Mouse (Mus musculus): ENCODE measurements around the gene Hoxd13. TPM values are rescaled to one million over a fixed set of nuclear protein-coding genes. Genes with fewer than 3 reads are reported as not detected.

Hoxd13 gene
- total and polyA plus RNA-seq, 2 experiments from 2014 or later, result not detected

DNA sequence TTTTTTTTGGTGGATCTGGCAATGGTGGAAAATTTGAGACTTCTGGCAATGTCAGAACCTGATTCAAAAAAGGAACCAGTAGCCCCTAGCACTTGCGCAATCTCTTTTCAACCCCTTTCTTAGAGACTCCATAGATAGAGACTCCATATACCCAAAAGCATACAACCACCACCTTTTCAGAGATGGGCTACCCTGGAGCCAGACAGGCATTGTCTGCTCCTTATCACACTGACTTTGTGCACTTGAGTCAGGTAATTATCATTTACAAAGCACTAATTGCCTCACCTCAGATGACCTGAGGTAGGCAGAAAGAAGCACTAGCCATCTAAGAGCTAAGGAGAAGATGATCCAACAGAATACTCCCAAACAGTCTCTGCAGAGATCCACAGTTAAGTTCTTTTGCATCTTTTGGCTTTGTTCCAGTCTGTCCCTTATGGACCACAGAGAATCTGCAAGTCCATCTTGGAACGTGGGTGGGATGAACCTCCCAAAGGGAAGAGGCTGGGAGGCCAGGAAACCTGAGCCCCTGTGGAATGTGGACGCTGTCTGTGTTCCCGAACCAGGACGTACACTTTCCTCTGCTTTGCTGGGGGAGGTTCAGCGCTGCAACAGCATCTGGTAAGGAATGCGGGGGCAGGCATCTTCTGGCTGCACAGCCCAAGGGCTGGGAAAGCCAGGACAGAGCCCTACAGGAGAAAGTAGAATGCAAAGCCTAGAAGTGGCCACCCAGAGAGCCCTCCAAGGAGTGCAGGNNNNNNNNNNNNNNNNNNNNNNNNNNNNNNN is 20.8 kb upstream of the Hoxd13 start:
- ATAC-seq (ENCODE audit: low FRiP score), result no peak
- DNase-seq (ENCODE audit: low spot score), result no peak
- Histone ChIP-seq H3K9ac (replicated peaks; ENCODE audit: low read length, poor library complexity, severe bottlenecking) (no peak overlapping the region), H3K4me2 (ENCODE audit: low read depth, low read length, poor library complexity, severe bottlenecking) (no peak overlapping the region), H3K4me3 (ENCODE audit: low read depth, low read length) (no peak overlapping the region), H3K36me3 (ENCODE audit: insufficient read depth, low read length) (no peaks in the 10 kb centered on the region), H3K27me3 (ENCODE audit: insufficient read depth, low read length) (peaks cover 82% of the 10 kb centered on the region), H3K4me1 (ENCODE audit: insufficient read depth, low read length) (no peaks in the 10 kb centered on the region), H3K9me3 (ENCODE audit: low read length) (no peaks in the 10 kb centered on the region), H3K27ac (ENCODE audit: low read depth, low read length) (no peak overlapping the region)
- WGBS, result 12% methylated on average over 7 of the region's 7 CpGs
- TF ChIP-seq CTCF (IDR thresholded peaks at IDR 0.05), result no peak

DNA sequence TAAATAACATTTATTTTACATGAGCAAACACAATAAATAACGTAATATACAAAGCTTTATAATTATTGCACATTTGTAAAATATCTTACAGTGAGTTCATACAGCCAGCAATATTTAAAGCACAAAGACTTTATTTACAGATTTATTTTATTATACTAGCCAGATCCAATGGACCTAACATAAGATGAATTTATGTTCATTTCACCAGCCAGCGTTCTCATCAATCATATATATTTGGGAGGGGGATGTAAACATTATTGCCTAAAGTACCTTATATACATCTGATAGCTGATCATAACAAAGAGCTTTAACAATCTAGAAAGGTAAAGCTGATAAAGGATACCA is 15.1 kb upstream of the Hoxd13 start:
- Histone ChIP-seq H3K4me3 (ENCODE audit: low read depth, low read length) (no peak overlapping the region), H3K4me2 (ENCODE audit: low read depth, low read length, poor library complexity, severe bottlenecking) (no peak overlapping the region), H3K9ac (replicated peaks; ENCODE audit: low read length, poor library complexity, severe bottlenecking) (no peak overlapping the region), H3K27ac (ENCODE audit: low read depth, low read length) (no peak overlapping the region), H3K27me3 (ENCODE audit: insufficient read depth, low read length) (peaks cover 69% of the 10 kb centered on the region), H3K9me3 (ENCODE audit: low read length) (no peaks in the 10 kb centered on the region), H3K36me3 (ENCODE audit: insufficient read depth, low read length) (no peaks in the 10 kb centered on the region), H3K4me1 (ENCODE audit: insufficient read depth, low read length) (no peaks in the 10 kb centered on the region)
- DNase-seq (ENCODE audit: low spot score) (no peak), ATAC-seq (ENCODE audit: low FRiP score) (no peak)
- TF ChIP-seq CTCF (IDR thresholded peaks at IDR 0.05), result no peak
- 44% methylated on average over 2 of the region's 2 CpGs for WGBS

DNA sequence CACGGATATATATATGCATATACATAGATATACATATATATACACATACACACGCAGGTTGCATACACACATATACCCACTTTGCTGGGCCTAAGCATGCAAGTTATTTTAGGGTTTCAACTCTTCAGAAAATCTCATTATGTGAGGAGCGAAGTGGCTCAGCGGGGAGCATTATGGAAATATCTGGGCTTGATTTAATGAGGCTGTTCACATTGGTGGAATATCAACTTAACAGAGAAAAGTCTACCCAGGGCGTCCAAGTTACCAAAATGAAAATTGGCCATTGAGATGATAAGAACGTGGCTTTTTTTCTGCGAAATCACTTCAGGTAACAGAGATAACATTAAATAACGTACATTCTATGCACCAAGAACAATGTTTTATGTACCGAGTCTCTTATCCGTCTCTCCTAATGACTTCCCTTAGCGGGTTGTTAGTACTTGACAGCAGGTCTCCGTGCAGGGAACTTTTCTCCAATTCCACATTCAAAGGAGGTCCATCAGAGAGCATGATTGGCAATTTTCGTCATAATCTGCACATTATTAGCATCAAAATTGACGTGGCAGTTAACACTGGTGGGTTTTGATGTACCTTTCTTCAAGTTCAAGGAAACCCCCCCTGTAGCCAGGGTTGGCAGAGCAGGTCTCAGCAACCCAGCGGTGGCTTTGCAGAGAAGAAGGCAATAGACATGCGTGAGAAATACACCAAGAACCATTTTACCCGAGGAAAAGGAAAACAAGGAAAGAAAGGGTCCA is 14.2 kb upstream of the Hoxd13 start:
- WGBS, result 12% methylated on average over 17 of the region's 17 CpGs
- no peak for TF ChIP-seq CTCF (IDR thresholded peaks at IDR 0.05)
- Histone ChIP-seq H3K9me3 (ENCODE audit: low read length) (no peaks in the 10 kb centered on the region), H3K36me3 (ENCODE audit: insufficient read depth, low read length) (no peaks in the 10 kb centered on the region), H3K4me2 (ENCODE audit: low read depth, low read length, poor library complexity, severe bottlenecking) (no peak overlapping the region), H3K4me3 (ENCODE audit: low read depth, low read length) (no peak overlapping the region), H3K9ac (replicated peaks; ENCODE audit: low read length, poor library complexity, severe bottlenecking) (no peak overlapping the region), H3K27me3 (ENCODE audit: insufficient read depth, low read length) (peaks cover 68% of the 10 kb centered on the region), H3K27ac (ENCODE audit: low read depth, low read length) (no peak overlapping the region), H3K4me1 (ENCODE audit: insufficient read depth, low read length) (no peaks in the 10 kb centered on the region)
- ATAC-seq (ENCODE audit: low FRiP score) (no peak), DNase-seq (ENCODE audit: low spot score) (no peak)

DNA sequence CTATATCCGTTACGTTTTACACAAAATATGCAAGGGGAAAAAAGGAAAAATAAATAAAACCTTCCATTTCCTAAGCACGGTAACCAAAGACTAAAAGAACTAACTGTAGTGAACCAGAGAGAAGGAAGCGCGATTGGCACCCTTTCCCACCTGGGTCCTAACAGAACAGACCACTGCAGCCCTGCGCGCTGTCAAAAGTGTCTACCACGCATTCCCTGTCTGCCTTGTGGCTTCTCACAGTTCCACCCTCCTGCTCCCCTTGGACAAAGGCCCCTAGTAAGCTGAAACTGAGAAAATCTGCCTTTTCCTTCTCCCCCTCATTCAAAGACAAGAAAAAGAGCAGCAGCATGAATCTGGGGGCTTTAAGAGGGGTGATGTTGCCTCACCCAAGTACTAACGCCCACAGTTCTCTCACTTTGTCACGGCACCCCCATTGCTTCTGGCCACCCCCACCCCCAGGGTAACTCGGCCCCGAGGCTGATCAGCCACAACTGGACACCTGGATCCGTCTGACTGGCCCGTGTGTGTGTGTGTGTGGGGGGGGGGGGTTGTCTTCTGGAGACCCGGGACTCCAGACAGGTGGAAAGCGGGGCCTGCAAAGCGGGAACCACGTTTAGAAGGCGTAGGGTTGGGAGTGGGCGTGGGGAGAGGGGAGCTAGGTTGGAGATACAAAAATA is 13.2 kb upstream of the Hoxd13 start:
- Histone ChIP-seq H3K4me2 (ENCODE audit: low read depth, low read length, poor library complexity, severe bottlenecking) (no peak overlapping the region), H3K4me3 (ENCODE audit: low read depth, low read length) (no peak overlapping the region), H3K9ac (replicated peaks; ENCODE audit: low read length, poor library complexity, severe bottlenecking) (no peak overlapping the region), H3K4me1 (ENCODE audit: insufficient read depth, low read length) (no peaks in the 10 kb centered on the region), H3K27me3 (ENCODE audit: insufficient read depth, low read length) (peaks cover 65% of the 10 kb centered on the region), H3K36me3 (ENCODE audit: insufficient read depth, low read length) (no peaks in the 10 kb centered on the region), H3K27ac (ENCODE audit: low read depth, low read length) (no peak overlapping the region), H3K9me3 (ENCODE audit: low read length) (no peaks in the 10 kb centered on the region)
- ATAC-seq (ENCODE audit: low FRiP score), result no peak
- 5% methylated on average over 14 of the region's 20 CpGs for WGBS
- TF ChIP-seq CTCF (IDR thresholded peaks at IDR 0.05), result no peak
- DNase-seq (ENCODE audit: low spot score), result no peak

DNA sequence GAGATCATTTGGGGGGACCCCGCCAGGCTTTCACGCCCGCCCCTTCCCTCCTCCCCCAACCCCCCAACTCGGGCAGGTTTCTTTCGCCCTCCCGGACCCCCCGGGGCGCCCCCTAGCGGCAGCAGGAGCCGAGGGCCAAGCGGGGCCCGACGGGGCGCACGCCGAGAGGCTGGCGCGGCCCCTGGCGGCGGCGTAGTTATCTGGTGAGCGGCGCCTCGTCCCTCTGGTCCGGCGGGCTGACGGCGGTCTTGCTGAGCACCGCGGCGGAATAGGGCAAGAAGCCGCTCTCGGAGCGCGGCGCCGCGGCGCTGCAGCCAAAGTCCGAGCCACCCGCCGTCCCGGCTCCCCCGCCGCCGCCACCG is 12.7 kb upstream of the Hoxd13 start:
- DNase-seq (ENCODE audit: low spot score) (no peak), ATAC-seq (ENCODE audit: low FRiP score) (no peak)
- 3% methylated on average over 6 of the region's 47 CpGs for WGBS
- Histone ChIP-seq H3K4me1 (ENCODE audit: insufficient read depth, low read length) (no peaks in the 10 kb centered on the region), H3K27me3 (ENCODE audit: insufficient read depth, low read length) (peaks cover 61% of the 10 kb centered on the region), H3K9me3 (ENCODE audit: low read length) (no peaks in the 10 kb centered on the region), H3K4me3 (ENCODE audit: low read depth, low read length) (peak overlapping the region; percentile 32), H3K4me2 (ENCODE audit: low read depth, low read length, poor library complexity, severe bottlenecking) (peak overlapping the region; percentile 43), H3K27ac (ENCODE audit: low read depth, low read length) (no peak overlapping the region), H3K9ac (replicated peaks; ENCODE audit: low read length, poor library complexity, severe bottlenecking) (no peak overlapping the region), H3K36me3 (ENCODE audit: insufficient read depth, low read length) (no peaks in the 10 kb centered on the region)
- TF ChIP-seq CTCF (IDR thresholded peaks at IDR 0.05), result peak; percentile 43
